ENCODE assay signal across 8 mouse cellular contexts in genomic region chr5:143464100-143464756, GRCm38 (mm10). TPM values are rescaled to one million over a fixed set of nuclear protein-coding genes. Genes with fewer than 3 reads are reported as not detected.
DNase-seq lines count a peak whose midpoint lies in the region; ATAC-seq and TF ChIP-seq lines count a peak whose summit lies in the region.

TSS of gene Daglb (plus strand) at chr5:143464584.

- peaks cover 16% of the 10 kb centered on the region for H3K79me2 ChIP-seq in CH12.LX (replicated peaks; ENCODE audit: control insufficient read depth, extremely low read depth, insufficient read depth, poor library complexity, severe bottlenecking)

- H3K9me3 ChIP-seq in CH12.LX (replicated peaks; ENCODE audit: low read length), result no peaks in the 10 kb centered on the region
- no peaks in the 10 kb centered on the region for H3K9me3 ChIP-seq in forebrain, embryonic 12.5 days
- H3K9me3 ChIP-seq in heart, postnatal 0 days (replicated peaks; ENCODE audit: control insufficient read depth, low read length), result no peaks in the 10 kb centered on the region
- H3K9me3 ChIP-seq in liver, embryonic 16.5 days (replicated peaks; ENCODE audit: control insufficient read depth, low read length), result no peaks in the 10 kb centered on the region
- H3K9me3 ChIP-seq in neural tube, embryonic 13.5 days, result no peaks in the 10 kb centered on the region

- peak within 1 kb of the TSS; percentile 74 to 95 (median 84) for H3K4me3 ChIP-seq in CH12.LX (replicated peaks in 1 of 3; ENCODE audit: low read depth in 2 of 3, low read length in 2 of 3, poor library complexity in 1 of 3)
- H3K4me3 ChIP-seq in forebrain, embryonic 12.5 days (replicated peaks), result peak within 1 kb of the TSS; percentile 75
- H3K4me3 ChIP-seq in heart, postnatal 0 days (ENCODE audit: low read depth, low read length), result peak within 1 kb of the TSS; percentile 61
- H3K4me3 ChIP-seq in liver, embryonic 16.5 days (ENCODE audit: low read depth, low read length), result peak within 1 kb of the TSS; percentile 80
- peak within 1 kb of the TSS; percentile 75 for H3K4me3 ChIP-seq in neural tube, embryonic 13.5 days
- peak within 1 kb of the TSS; percentile 85 for H3K4me3 ChIP-seq in testis, adult 2 months (ENCODE audit: control insufficient read depth, low read depth, low read length)

- peak within 1 kb of the TSS; percentile 94 for H3K4me2 ChIP-seq in CH12.LX (ENCODE audit: insufficient read depth, low read depth, poor library complexity, severe bottlenecking)
- peak within 1 kb of the TSS; percentile 85 for H3K4me2 ChIP-seq in forebrain, embryonic 12.5 days
- H3K4me2 ChIP-seq in heart, postnatal 0 days (ENCODE audit: low read depth, low read length), result peak within 1 kb of the TSS; percentile 89
- peak within 1 kb of the TSS; percentile 90 for H3K4me2 ChIP-seq in liver, embryonic 16.5 days (ENCODE audit: low read depth, low read length)
- peak within 1 kb of the TSS; percentile 67 for H3K4me2 ChIP-seq in neural tube, embryonic 13.5 days

- peak; percentile 96 for ATAC-seq in forebrain, embryonic 12.5 days (ENCODE audit: low FRiP score)
- peak; percentile 95 for ATAC-seq in heart, postnatal 0 days (ENCODE audit: insufficient read depth, low read depth)
- ATAC-seq in liver, embryonic 16.5 days (ENCODE audit: low read depth), result peak; percentile 91
- peak; percentile 98 for ATAC-seq in neural tube, embryonic 13.5 days (ENCODE audit: low read depth)

- 2% methylated on average over 43 of the region's 43 CpGs for WGBS in forebrain, embryonic 12.5 days
- WGBS in heart, postnatal 0 days, result 3% methylated on average over 43 of the region's 43 CpGs
- WGBS in liver, embryonic 16.5 days (ENCODE audit: insufficient replicate concordance), result 2% methylated on average over 43 of the region's 43 CpGs
- 3% methylated on average over 43 of the region's 43 CpGs for WGBS in neural tube, embryonic 13.5 days

- no peak within 1 kb of the TSS for H3K27ac ChIP-seq in CH12.LX (ENCODE audit: insufficient read depth, low read depth)
- peak within 1 kb of the TSS; percentile 6; the same call in 1 of the 2 replicates for H3K27ac ChIP-seq in forebrain, embryonic 12.5 days
- peak within 1 kb of the TSS; percentile 5 for H3K27ac ChIP-seq in heart, postnatal 0 days (ENCODE audit: low read depth)
- H3K27ac ChIP-seq in liver, embryonic 16.5 days (ENCODE audit: low read length), result peak within 1 kb of the TSS; percentile 51
- peak within 1 kb of the TSS; percentile 78 for H3K27ac ChIP-seq in neural tube, embryonic 13.5 days (replicated peaks)
- H3K27ac ChIP-seq in testis, adult 2 months (ENCODE audit: control insufficient read depth, insufficient read depth, low read depth, low read length), result no peak within 1 kb of the TSS; the same call in 1 of the 2 replicates

- no peak for TF ChIP-seq RAD21 in CH12.LX (IDR thresholded peaks at IDR 0.05; ENCODE audit: low read depth, low read length)

- in situ Hi-C loops in CH12.LX (cut with MboI; ENCODE audit: low pct_ligation_motif_present, low pct_unique_long_range_greater_than_20kb, low sequenced_read_pairs), result no loop called here

- peak; percentile 95 for TF ChIP-seq POLR2A in CH12.LX (IDR thresholded peaks at IDR 0.05; ENCODE audit: low read depth, low read length)
- TF ChIP-seq POLR2A in testis, adult 2 months (IDR thresholded peaks at IDR 0.05; ENCODE audit: control insufficient read depth, low read depth, low read length), result peak; percentile 77

- dilution Hi-C loops in CH12.LX (cut with MboI; ENCODE audit: extremely low pct_ligation_motif_present, extremely low pct_unique_long_range_greater_than_20kb, low sequenced_read_pairs), result no loop called here

- H3K27me3 ChIP-seq in CH12.LX (replicated peaks), result peaks cover 8% of the 10 kb centered on the region
- H3K27me3 ChIP-seq in forebrain, embryonic 12.5 days, result no peaks in the 10 kb centered on the region
- no peaks in the 10 kb centered on the region for H3K27me3 ChIP-seq in heart, postnatal 0 days (ENCODE audit: control insufficient read depth, insufficient read depth, low read length)
- no peaks in the 10 kb centered on the region for H3K27me3 ChIP-seq in liver, embryonic 16.5 days (ENCODE audit: control insufficient read depth, insufficient read depth, low read depth, low read length)
- no peaks in the 10 kb centered on the region for H3K27me3 ChIP-seq in neural tube, embryonic 13.5 days
- no peaks in the 10 kb centered on the region for H3K27me3 ChIP-seq in testis, adult 2 months (ENCODE audit: control insufficient read depth, insufficient read depth, low read length)

- H3K4me1 ChIP-seq in CH12.LX (ENCODE audit: control insufficient read depth in 1 of 2, insufficient read depth in 2 of 2), result peaks cover 0 to 25% of the 10 kb centered on the region in 2 experiments; a peak in 2 of 4 replicates
- peaks cover 19% of the 10 kb centered on the region for H3K4me1 ChIP-seq in forebrain, embryonic 12.5 days
- H3K4me1 ChIP-seq in heart, postnatal 0 days (ENCODE audit: control insufficient read depth, insufficient read depth), result peaks cover 5% of the 10 kb centered on the region; the same call in 1 of the 2 replicates
- peaks cover 19% of the 10 kb centered on the region for H3K4me1 ChIP-seq in liver, embryonic 16.5 days (ENCODE audit: control insufficient read depth, low read depth, low read length)
- H3K4me1 ChIP-seq in neural tube, embryonic 13.5 days (replicated peaks), result peaks cover 18% of the 10 kb centered on the region
- peaks cover 16% of the 10 kb centered on the region for H3K4me1 ChIP-seq in testis, adult 2 months (ENCODE audit: control insufficient read depth, insufficient read depth, low read length)

- TF ChIP-seq EP300 in CH12.LX (IDR thresholded peaks at IDR 0.05; ENCODE audit: low read length), result no peak
- no peak for TF ChIP-seq EP300 in heart, postnatal 0 days (IDR thresholded peaks at IDR 0.05; ENCODE audit: low read depth)

- H3K9ac ChIP-seq in CH12.LX (ENCODE audit: insufficient read depth, low read depth), result peak within 1 kb of the TSS; percentile 77
- H3K9ac ChIP-seq in forebrain, embryonic 12.5 days, result peak within 1 kb of the TSS; percentile 76
- H3K9ac ChIP-seq in heart, postnatal 0 days (replicated peaks; ENCODE audit: low read depth, low read length), result peak within 1 kb of the TSS; percentile 66
- H3K9ac ChIP-seq in liver, embryonic 16.5 days (ENCODE audit: low read depth, low read length), result peak within 1 kb of the TSS; percentile 83
- peak within 1 kb of the TSS; percentile 81 for H3K9ac ChIP-seq in neural tube, embryonic 13.5 days

- DNase-seq in CH12.LX (ENCODE audit: extremely low read depth), result peak; percentile 93
- DNase-seq in c-Kit-positive CD71-positive TER-119-negative erythroid progenitor cells, embryonic 14.5 days (ENCODE audit: low read depth), result peak; percentile 82
- peak; percentile 90 for DNase-seq in heart, postnatal 0 days (ENCODE audit: low spot score)
- peak; percentile 88 to 93 for DNase-seq in kidney, postnatal 4 days

- no peak for TF ChIP-seq CTCF in CH12.LX (conservative IDR thresholded peaks at IDR 0.05 in 1 of 2, IDR thresholded peaks at IDR 0.05 in 1 of 2; ENCODE audit: low read depth in 2 of 2, low read length in 2 of 2)
- TF ChIP-seq CTCF in heart, postnatal 0 days (IDR thresholded peaks at IDR 0.05; ENCODE audit: low read depth), result no peak
- no peak for TF ChIP-seq CTCF in testis, adult 2 months (IDR thresholded peaks at IDR 0.05; ENCODE audit: control insufficient read depth, insufficient read depth, insufficient replicate concordance, low read depth, low read length)

- H3K36me3 ChIP-seq in CH12.LX (replicated peaks in 1 of 2; ENCODE audit: control insufficient read depth in 1 of 2, insufficient read depth in 1 of 2, low read length in 1 of 2), result peaks cover 10 to 30% of the 10 kb centered on the region in 2 experiments
- peaks cover 19% of the 10 kb centered on the region for H3K36me3 ChIP-seq in forebrain, embryonic 12.5 days (replicated peaks)
- no peaks in the 10 kb centered on the region for H3K36me3 ChIP-seq in heart, postnatal 0 days (replicated peaks; ENCODE audit: control insufficient read depth, insufficient read depth, low read length)
- peaks cover 3% of the 10 kb centered on the region; the same call in 1 of the 2 replicates for H3K36me3 ChIP-seq in liver, embryonic 16.5 days (ENCODE audit: control insufficient read depth, insufficient read depth)
- peaks cover 24% of the 10 kb centered on the region for H3K36me3 ChIP-seq in neural tube, embryonic 13.5 days
- no peaks in the 10 kb centered on the region for H3K36me3 ChIP-seq in testis, adult 2 months (ENCODE audit: control insufficient read depth, insufficient read depth, low read length)

TF ChIP-seq in CH12.LX, 34 proteins besides CTCF, POLR2A, EP300 and RAD21 (continues in another document):
- TF ChIP-seq RCOR1 (conservative IDR thresholded peaks at IDR 0.05; ENCODE audit: low read depth, low read length) (no peak), KAT2A (IDR thresholded peaks at IDR 0.05; ENCODE audit: insufficient replicate concordance, low read length) (peak; percentile 65; the same call in 1 of the 2 replicates), ETS1 (conservative IDR thresholded peaks at IDR 0.05; ENCODE audit: low read depth, low read length) (peak; percentile 41), ELF1 (IDR thresholded peaks at IDR 0.05; ENCODE audit: low read depth, low read length) (peak; percentile 99), MAFK (IDR thresholded peaks at IDR 0.05; ENCODE audit: insufficient replicate concordance, low read length) (0 out of 2 replicates have a peak, but pooled peaks have one; percentile 24), MAX (IDR thresholded peaks at IDR 0.05; ENCODE audit: low read length) (peak; percentile 77), USF2 (conservative IDR thresholded peaks at IDR 0.05; ENCODE audit: low read depth, low read length) (no peak), ZMIZ1 (IDR thresholded peaks at IDR 0.05; ENCODE audit: low read depth, low read length) (peak; percentile 78; the same call in 1 of the 2 replicates), MAZ (IDR thresholded peaks at IDR 0.05; ENCODE audit: low read depth, low read length) (0 out of 2 replicates have a peak, but pooled peaks have one; percentile 50), ZKSCAN1 (IDR thresholded peaks at IDR 0.05; ENCODE audit: borderline replicate concordance, low read depth, low read length) (no peak), UBTF (IDR thresholded peaks at IDR 0.05; ENCODE audit: low read depth, low read length) (no peak), USF1 (IDR thresholded peaks at IDR 0.05; ENCODE audit: low read depth, low read length) (peak; percentile 24)

RNA-seq across cellular contexts. Expression of gene Daglb, which starts in this region (rescaled TPM):
- total RNA-seq in CH12.LX (2012; rRNA removed) (10.4 and 10.8 TPM in 2 replicates), CH12.LX (2014; rRNA removed) (11.9 and 12.1 TPM in 2 replicates)
- polyA plus RNA-seq in CH12.LX (2012; ENCODE audit: insufficient read length, low read depth), result 10.8 and 11.4 TPM in 2 replicates
- 13.0 and 13.8 TPM in 2 replicates for polyA plus RNA-seq in forebrain, embryonic 12.5 days (2016; fragmentation: Nextera tagmentation; extraction: Ambion mirVana)
- total RNA-seq in heart, postnatal 0 days (2014; rRNA removed; ENCODE audit: low replicate concordance), result 11.3 and 12.8 TPM in 2 replicates
- 7.9 and 8.0 TPM in 2 replicates for polyA plus RNA-seq in heart, postnatal 0 days (2015; fragmentation: Nextera tagmentation; extraction: Ambion mirVana)
- polyA plus RNA-seq in liver, embryonic 16.5 days (2015; fragmentation: Nextera tagmentation; extraction: Ambion mirVana), result 7.3 and 7.7 TPM in 2 replicates
- 16.9 and 17.0 TPM in 2 replicates for polyA plus RNA-seq in neural tube, embryonic 13.5 days (2015; fragmentation: Nextera tagmentation; extraction: Ambion mirVana)
- 1.4 and 1.7 TPM in 2 replicates for polyA plus RNA-seq in testis, adult 2 months (2012; rRNA removed)

Comparison
In these comparisons a context has a peak if more than half of its experiments do, and no peak if none do; other contexts are left out.
1. H3K27ac ChIP-seq: peak in forebrain, embryonic 12.5 days (single experiment), heart, postnatal 0 days (single experiment), liver, embryonic 16.5 days (single experiment) and neural tube, embryonic 13.5 days (single experiment); none in CH12.LX (single experiment) and testis, adult 2 months (single experiment).
2. Peak in every context shown above with its lines, with median percentiles within 50 percentile points of each other: DNase-seq, H3K4me2 ChIP-seq, H3K4me3 ChIP-seq, H3K9ac ChIP-seq and ATAC-seq.